Mouse (Mus musculus): ENCODE results near the gene Pfdn4.
A peak's percentile ranks its signal among the peaks of the same experiment; 100 is the strongest.

The Pfdn4 gene

GRCm38 (mm10) chr2:170497091-170497566 is 901 bp downstream of the Pfdn4 start, which contains the start of gene Cyp24a1:
Cyp24a1 (minus strand) TSS chr2:170497145.
- no peak for DNase-seq (ENCODE audit: low spot score)

GRCm38 (mm10) chr2:170498011-170498410 is 1.8 kb downstream of the Pfdn4 start:
- no peak for DNase-seq (ENCODE audit: low spot score)

- no peak for DNase-seq (ENCODE audit: low spot score)
Measured at GRCm38 (mm10) chr2:170503343-170503742, 7.1 kb downstream of the Pfdn4 start.

- DNase-seq (ENCODE audit: low spot score): no peak
Measured at GRCm38 (mm10) chr2:170503983-170504382, 7.8 kb downstream of the Pfdn4 start.

- DNase-seq (ENCODE audit: low spot score): peak; percentile 37
Measured at GRCm38 (mm10) chr2:170507734-170508133, 11.5 kb downstream of the Pfdn4 start.

- peak; percentile 58 for DNase-seq (ENCODE audit: low spot score)
Measured at GRCm38 (mm10) chr2:170508821-170509220, 12.6 kb downstream of the Pfdn4 start.

- peak; percentile 74 for DNase-seq (ENCODE audit: low spot score)
Measured at GRCm38 (mm10) chr2:170511073-170511891, 15.1 kb downstream of the Pfdn4 start.

- no peak for DNase-seq (ENCODE audit: low spot score)
Measured at GRCm38 (mm10) chr2:170513756-170514155, 17.5 kb downstream of the Pfdn4 start.

- DNase-seq (ENCODE audit: low spot score): no peak
Measured at GRCm38 (mm10) chr2:170520321-170520971, 24.2 kb downstream of the Pfdn4 start.

- no peak for DNase-seq (ENCODE audit: low spot score)
Measured at GRCm38 (mm10) chr2:170526513-170526912, 30.3 kb downstream of the Pfdn4 start.

- no peak for DNase-seq (ENCODE audit: low spot score)
Measured at GRCm38 (mm10) chr2:170528061-170528460, 31.8 kb downstream of the Pfdn4 start.

GRCm38 (mm10) chr2:170529766-170530165 is 33.5 kb downstream of the Pfdn4 start:
- DNase-seq (ENCODE audit: low spot score): no peak

GRCm38 (mm10) chr2:170530256-170530655 is 34.0 kb downstream of the Pfdn4 start:
- DNase-seq (ENCODE audit: low spot score): no peak

- no peak for DNase-seq (ENCODE audit: low spot score)
Measured at GRCm38 (mm10) chr2:170534116-170534802, 38.0 kb downstream of the Pfdn4 start.

GRCm38 (mm10) chr2:170534803-170535174 is 38.6 kb downstream of the Pfdn4 start:
- DNase-seq (ENCODE audit: low spot score): no peak

- no peak for DNase-seq (ENCODE audit: low spot score)
Measured at GRCm38 (mm10) chr2:170535841-170536240, 39.6 kb downstream of the Pfdn4 start.

- no peak for DNase-seq (ENCODE audit: low spot score)
Measured at GRCm38 (mm10) chr2:170539211-170539610, 43.0 kb downstream of the Pfdn4 start.

GRCm38 (mm10) chr2:170543625-170544024 is 47.4 kb downstream of the Pfdn4 start:
- DNase-seq (ENCODE audit: low spot score): no peak

GRCm38 (mm10) chr2:170544159-170544558 is 47.9 kb downstream of the Pfdn4 start:
- no peak for DNase-seq (ENCODE audit: low spot score)

- no peak for DNase-seq (ENCODE audit: low spot score)
Measured at GRCm38 (mm10) chr2:170544950-170545349, 48.7 kb downstream of the Pfdn4 start.

GRCm38 (mm10) chr2:170545745-170546144 is 49.5 kb downstream of the Pfdn4 start:
- DNase-seq (ENCODE audit: low spot score): no peak

- DNase-seq (ENCODE audit: low spot score): no peak
Measured at GRCm38 (mm10) chr2:170547526-170547925, 51.3 kb downstream of the Pfdn4 start.

GRCm38 (mm10) chr2:170548046-170548445 is 51.8 kb downstream of the Pfdn4 start:
- no peak for DNase-seq (ENCODE audit: low spot score)

Data from urinary bladder, postnatal 10 days (tissue).